Mouse (Mus musculus) A20 (cell line): ENCODE results near the gene Olfr517.

Experiments
- DNase-seq: peaks from one replicate; pipeline ENCODE4 v3.0.0-alpha.2; 2011; ENCODE audit warnings: low read depth, low spot score

The Olfr517 gene

DNA sequence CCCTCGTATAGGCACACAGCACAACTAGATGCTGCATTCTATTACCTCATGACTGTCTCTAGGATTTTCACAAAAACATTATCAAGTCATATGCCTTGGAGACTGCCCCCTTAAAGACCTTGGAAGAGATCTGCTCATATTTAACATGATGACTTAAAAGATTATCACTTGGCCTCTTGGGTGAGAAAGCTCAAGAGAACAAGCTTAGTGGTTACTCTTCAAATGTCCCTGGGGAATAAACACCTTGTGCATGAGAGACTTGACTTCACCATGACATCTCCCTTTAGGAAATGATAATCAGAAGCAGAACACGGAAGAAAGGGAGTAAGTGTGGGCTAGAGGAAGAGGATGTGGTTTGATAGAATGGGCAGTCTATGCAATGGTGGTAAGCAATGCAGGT, at the start of gene Olfr517:
Gene Olfr517 (minus strand): TSS at position 101 of the 400 bp plus-strand sequence.
- DNase-seq, result no peak

DNA sequence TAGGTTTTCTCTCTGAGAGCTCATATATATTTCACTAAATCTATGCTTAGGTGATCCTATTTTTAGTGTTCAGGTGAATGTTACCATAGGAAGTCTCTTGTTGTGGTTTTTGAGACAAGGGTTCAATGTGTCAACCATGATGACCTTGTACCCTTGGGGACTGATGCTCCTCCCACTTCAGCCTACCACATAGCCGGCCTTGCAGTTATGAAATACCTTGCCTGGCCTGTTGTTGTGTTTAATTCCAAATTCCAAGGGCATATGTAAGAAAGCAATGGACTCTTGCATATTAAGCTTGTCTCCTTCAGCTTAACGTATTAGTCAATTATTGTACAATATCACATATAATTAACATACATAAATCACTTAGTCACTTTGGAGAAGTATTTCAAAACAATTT, 31.8 kb upstream of the Olfr517 start:
- DNase-seq, result no peak

DNA sequence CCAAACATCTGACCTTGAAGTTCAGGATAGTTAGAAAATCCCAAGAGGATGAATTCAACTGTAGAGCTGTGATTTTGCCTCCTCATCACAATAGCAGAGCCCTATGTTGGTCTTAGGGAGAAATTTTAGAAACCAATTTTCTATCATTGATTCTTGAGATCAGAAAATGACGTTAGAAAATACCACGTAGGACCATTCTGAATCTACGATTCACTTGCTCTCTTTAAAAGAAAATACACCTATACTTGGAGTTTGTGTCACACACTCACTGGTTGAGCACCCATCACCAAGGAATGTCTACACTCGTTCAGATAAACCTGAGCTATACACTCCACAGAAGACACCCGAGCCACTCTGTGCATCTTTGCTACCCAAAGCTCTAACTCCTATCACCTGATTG, 22.1 kb upstream of the Olfr517 start, which contains the start of gene Olfr519:
Gene Olfr519 (minus strand): TSS at position 101 of the 400 bp plus-strand sequence.
- DNase-seq, result no peak

DNA sequence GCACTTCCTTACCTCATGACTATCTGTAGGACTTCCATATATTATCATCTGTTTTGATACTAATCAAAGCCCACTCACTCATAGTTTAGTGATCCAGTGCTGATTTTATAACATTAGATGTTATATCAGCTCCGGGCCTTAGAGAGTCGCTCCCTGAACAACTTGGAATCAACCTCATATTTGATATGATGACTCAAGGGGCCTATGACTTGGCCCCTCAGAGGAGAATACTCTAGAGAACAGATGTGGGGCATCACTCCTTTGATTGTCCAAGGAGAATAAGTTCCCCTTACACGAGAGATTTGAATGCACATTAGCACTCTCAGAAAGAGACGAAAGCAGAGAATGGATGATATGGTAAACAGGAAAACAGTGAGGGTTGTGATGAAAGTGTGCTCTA, 12.7 kb upstream of the Olfr517 start, which contains the start of gene Olfr518:
Gene Olfr518 (minus strand): TSS at position 101 of the 400 bp plus-strand sequence.
- DNase-seq, result no peak

DNA sequence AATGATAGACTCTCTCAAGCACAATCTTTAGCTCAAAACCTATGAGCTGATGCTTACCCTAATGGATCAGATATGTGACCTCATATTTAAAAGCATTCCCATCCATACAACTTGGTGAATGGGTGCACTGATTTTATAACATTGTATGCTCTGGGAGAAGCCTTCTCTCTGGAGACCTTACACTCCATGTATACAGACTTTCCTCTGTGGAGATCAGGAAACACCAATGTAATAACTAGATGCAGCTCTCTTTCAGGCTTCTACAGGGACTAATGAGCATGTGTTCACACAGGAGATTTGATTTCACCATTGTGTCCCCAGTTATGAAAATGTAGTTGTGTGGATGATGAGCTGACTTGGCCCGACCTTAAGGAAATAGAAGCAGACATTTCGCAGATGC, 21.8 kb downstream of the Olfr517 start, which contains the start of gene Olfr516:
Gene Olfr516 (minus strand): TSS at position 101 of the 400 bp plus-strand sequence.
- no peak for DNase-seq

DNA sequence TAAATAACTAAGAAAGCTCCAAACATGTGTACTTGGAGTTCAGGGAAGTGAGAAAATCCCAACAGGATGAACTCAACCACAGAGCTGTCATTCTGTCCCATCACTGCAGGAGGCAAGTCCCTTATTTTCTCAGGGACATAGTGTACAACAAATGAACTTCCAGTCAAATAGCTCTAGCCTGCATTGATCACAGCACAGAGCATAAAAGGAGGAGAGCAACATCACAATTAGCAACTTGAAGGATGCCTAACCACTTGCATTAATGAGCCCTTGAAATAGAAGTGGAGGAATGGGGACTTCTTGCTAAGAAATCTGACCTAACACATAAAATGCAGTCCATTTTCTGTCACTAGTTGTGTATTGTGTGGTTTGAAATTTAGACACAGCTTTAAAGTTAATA, 46.3 kb downstream of the Olfr517 start, which contains the start of gene Olfr514:
Gene Olfr514 (minus strand): TSS at position 101 of the 400 bp plus-strand sequence.
- DNase-seq, result no peak
